Mouse (Mus musculus): ENCODE measurements around the gene Lcorl. TPM values are rescaled to one million over a fixed set of nuclear protein-coding genes. Genes with fewer than 3 reads are reported as not detected.
"Not testable (repeated sequence)": the region's sequence is repeated elsewhere in the genome, so short reads cannot be mapped to it uniquely, and the experiment has no call there.

Gene Lcorl
- polyA plus RNA-seq, 1 experiment from 2014 or later: 60.9 TPM

GRCm38 (mm10) chr5:45668831-45669230 is 188.6 kb downstream of the Lcorl start:
- no peaks in the 10 kb centered on the region for H3K27me3 ChIP-seq (ENCODE audit: control insufficient read depth, insufficient read depth, low read depth, low read length)
- WGBS: 3% methylated on average over 3 of the region's 3 CpGs
- H3K9me3 ChIP-seq (replicated peaks; ENCODE audit: control insufficient read depth, low read length, poor library complexity, severe bottlenecking): no peaks in the 10 kb centered on the region
- H3K9ac ChIP-seq (ENCODE audit: low read depth, low read length): peak overlapping the region; percentile 75
- H3K4me3 ChIP-seq (ENCODE audit: low read depth, low read length): peak overlapping the region; percentile 81
- ATAC-seq: peak; percentile 19
- peaks cover 12% of the 10 kb centered on the region for H3K4me1 ChIP-seq (ENCODE audit: control insufficient read depth, insufficient read depth, low read length)
- H3K36me3 ChIP-seq (ENCODE audit: control insufficient read depth, insufficient read depth, low read length): no peaks in the 10 kb centered on the region
- H3K27ac ChIP-seq (ENCODE audit: low read length): peak overlapping the region; percentile 75
- H3K4me2 ChIP-seq (ENCODE audit: low read length): peak overlapping the region; percentile 88

- Histone ChIP-seq H3K4me3 (ENCODE audit: low read depth, low read length) (no peak overlapping the region), H3K4me2 (ENCODE audit: low read length) (no peak overlapping the region; the same call in 1 of the 2 replicates), H3K27me3 (ENCODE audit: control insufficient read depth, insufficient read depth, low read depth, low read length) (no peaks in the 10 kb centered on the region)
Observed at GRCm38 (mm10) chr5:45668324-45668723, 189.1 kb downstream of the Lcorl start.

GRCm38 (mm10) chr5:45658406-45658805 is 199.0 kb downstream of the Lcorl start:
- not testable (repeated sequence) for H3K4me2 ChIP-seq (ENCODE audit: low read length); H3K27me3 ChIP-seq (ENCODE audit: control insufficient read depth, insufficient read depth, low read depth, low read length); H3K4me1 ChIP-seq (ENCODE audit: control insufficient read depth, insufficient read depth, low read length); H3K4me3 ChIP-seq (ENCODE audit: low read depth, low read length); H3K27ac ChIP-seq (ENCODE audit: low read length); ATAC-seq; H3K9me3 ChIP-seq (replicated peaks; ENCODE audit: control insufficient read depth, low read length, poor library complexity, severe bottlenecking); H3K36me3 ChIP-seq (ENCODE audit: control insufficient read depth, insufficient read depth, low read length); H3K9ac ChIP-seq (ENCODE audit: low read depth, low read length)
- WGBS: 96% methylated on average over 13 of the region's 13 CpGs

More at GRCm38 (mm10) chr5:45668324-45668723, 189.1 kb downstream of the Lcorl start:
- WGBS: 14% methylated on average over 3 of the region's 3 CpGs
- Histone ChIP-seq H3K9ac (ENCODE audit: low read depth, low read length) (no peak overlapping the region), H3K27ac (ENCODE audit: low read length) (no peak overlapping the region), H3K9me3 (replicated peaks; ENCODE audit: control insufficient read depth, low read length, poor library complexity, severe bottlenecking) (no peaks in the 10 kb centered on the region), H3K4me1 (ENCODE audit: control insufficient read depth, insufficient read depth, low read length) (peaks cover 12% of the 10 kb centered on the region), H3K36me3 (ENCODE audit: control insufficient read depth, insufficient read depth, low read length) (no peaks in the 10 kb centered on the region)
- no peak for ATAC-seq

GRCm38 (mm10) chr5:45651026-45651703 is 206.2 kb downstream of the Lcorl start:
- H3K27ac ChIP-seq (ENCODE audit: low read length): no peak overlapping the region
- H3K4me1 ChIP-seq (ENCODE audit: control insufficient read depth, insufficient read depth, low read length): no peaks in the 10 kb centered on the region
- H3K4me2 ChIP-seq (ENCODE audit: low read length): no peak overlapping the region
- H3K4me3 ChIP-seq (ENCODE audit: low read depth, low read length): no peak overlapping the region
- 94% methylated on average over 2 of the region's 2 CpGs for WGBS
- H3K9me3 ChIP-seq (replicated peaks; ENCODE audit: control insufficient read depth, low read length, poor library complexity, severe bottlenecking): no peaks in the 10 kb centered on the region
- no peaks in the 10 kb centered on the region for H3K27me3 ChIP-seq (ENCODE audit: control insufficient read depth, insufficient read depth, low read depth, low read length)
- no peak for ATAC-seq
- H3K36me3 ChIP-seq (ENCODE audit: control insufficient read depth, insufficient read depth, low read length): no peaks in the 10 kb centered on the region
- H3K9ac ChIP-seq (ENCODE audit: low read depth, low read length): no peak overlapping the region

Other genes starting within 250 kb of the Lcorl start
- gene Fam184b, start 218.0 kb downstream of the Lcorl start, polyA plus RNA-seq (2015; fragmentation: Nextera tagmentation; extraction: Ambion mirVana): 7.0 and 9.4 TPM in 2 replicates
- 5.0 and 6.6 TPM in 2 replicates for gene Ncapg, start 187.7 kb downstream of the Lcorl start, polyA plus RNA-seq (2015; fragmentation: Nextera tagmentation; extraction: Ambion mirVana)